Mouse (Mus musculus) adipocyte (in vitro differentiated cells): Measurements from ENCODE around the gene Kbtbd13.

Source experiments
- DNase-seq: peaks from one replicate; pipeline ENCODE4 v3.0.0-alpha.2; 2016; ENCODE audit warnings: low spot score

The Kbtbd13 gene

GRCm38 (mm10) chr9:65391613-65391964 lies at the start of gene Kbtbd13:
Gene Kbtbd13, minus strand, starts transcription at chr9:65391652.
- no peak for DNase-seq

GRCm38 (mm10) chr9:65435671-65436301 lies 44.3 kb upstream of the Kbtbd13 start, which contains the start of gene Mtfmt:
Gene Mtfmt, plus strand, starts transcription at chr9:65435782.
- peak; percentile 91 for DNase-seq

- no peak for DNase-seq
These were observed 43.8 kb upstream of the Kbtbd13 start for GRCm38 (mm10) chr9:65435211-65435610.

- DNase-seq = peak; percentile 26
These were observed 42.7 kb upstream of the Kbtbd13 start for GRCm38 (mm10) chr9:65434140-65434539.

GRCm38 (mm10) chr9:65432236-65432635 lies 40.8 kb upstream of the Kbtbd13 start:
- peak; percentile 94 for DNase-seq

GRCm38 (mm10) chr9:65430921-65431320 lies 39.5 kb upstream of the Kbtbd13 start:
- no peak for DNase-seq

- DNase-seq = no peak
These were observed 38.9 kb upstream of the Kbtbd13 start for GRCm38 (mm10) chr9:65430401-65430800.

- DNase-seq = no peak
These were observed 36.6 kb upstream of the Kbtbd13 start for GRCm38 (mm10) chr9:65428003-65428402.

- no peak for DNase-seq
These were observed 36.1 kb upstream of the Kbtbd13 start for GRCm38 (mm10) chr9:65427511-65427910.

- no peak for DNase-seq
These were observed 32.9 kb upstream of the Kbtbd13 start for GRCm38 (mm10) chr9:65424393-65424792.

GRCm38 (mm10) chr9:65422760-65423501 lies 31.5 kb upstream of the Kbtbd13 start, which contains the start of gene Slc51b:
Gene Slc51b, minus strand, starts transcription at chr9:65422955.
- DNase-seq = no peak

- DNase-seq = no peak
These were observed 28.2 kb upstream of the Kbtbd13 start for GRCm38 (mm10) chr9:65419633-65420032.

- peak; percentile 40 for DNase-seq
These were observed 26.3 kb upstream of the Kbtbd13 start for GRCm38 (mm10) chr9:65417738-65418137.

GRCm38 (mm10) chr9:65411326-65411725 lies 19.9 kb upstream of the Kbtbd13 start:
- DNase-seq = no peak

GRCm38 (mm10) chr9:65410378-65410777 lies 18.9 kb upstream of the Kbtbd13 start:
- no peak for DNase-seq

- peak; percentile 83 for DNase-seq
These were observed 17.4 kb upstream of the Kbtbd13 start for GRCm38 (mm10) chr9:65408871-65409295.

- no peak for DNase-seq
These were observed 16.4 kb upstream of the Kbtbd13 start for GRCm38 (mm10) chr9:65407861-65408260.

- no peak for DNase-seq
These were observed 15.9 kb upstream of the Kbtbd13 start for GRCm38 (mm10) chr9:65407327-65407726.

- no peak for DNase-seq
These were observed 13.7 kb upstream of the Kbtbd13 start for GRCm38 (mm10) chr9:65405184-65405449.

GRCm38 (mm10) chr9:65404331-65405183 lies 13.1 kb upstream of the Kbtbd13 start:
- DNase-seq = peak; percentile 91

- no peak for DNase-seq
These were observed 8.5 kb upstream of the Kbtbd13 start for GRCm38 (mm10) chr9:65399934-65400333.

GRCm38 (mm10) chr9:65398279-65398678 lies 6.8 kb upstream of the Kbtbd13 start, which contains the start of gene Rasl12:
Gene Rasl12, plus strand, starts transcription at chr9:65398506.
- no peak for DNase-seq

- DNase-seq = peak; percentile 69
These were observed 2.9 kb upstream of the Kbtbd13 start for GRCm38 (mm10) chr9:65394360-65394759.
